Comparison of ENCODE assay signal across 10 mouse cellular contexts in genomic region chr1:78203086-78203614, GRCm38 (mm10). TPM values are rescaled to one million over a fixed set of nuclear protein-coding genes. Genes with fewer than 3 reads are reported as not detected.
A peak's percentile ranks its signal among the peaks of the same experiment; 100 is the strongest.
DNase-seq lines count a peak whose midpoint lies in the region; ATAC-seq and TF ChIP-seq lines count a peak whose summit lies in the region.
"Had no signal": no experiment of that assay in that cellular context is flagged by ENCODE, and none has a peak within 500 bp of the region (broad histone marks: within the 10 kb centered on the region; RNA-seq: fewer than 3 reads in every experiment).

No protein-coding gene starts in this region.

- no peak for TF ChIP-seq CTCF in kidney, adult 2 months (conservative IDR thresholded peaks at IDR 0.05; ENCODE audit: insufficient read depth, insufficient read length, low read depth, low read length)

- no peaks in the 10 kb centered on the region for H3K4me1 ChIP-seq in kidney, adult 2 months (ENCODE audit: control insufficient read depth, insufficient read depth, low read length)
- H3K4me1 ChIP-seq in embryonic facial prominence, embryonic 13.5 days = peaks cover 42% of the 10 kb centered on the region
- H3K4me1 ChIP-seq in intestine, embryonic 16.5 days (ENCODE audit: control insufficient read depth, insufficient read depth, low read length) = no peaks in the 10 kb centered on the region

- H3K4me3 ChIP-seq in kidney, adult 2 months (ENCODE audit: insufficient read depth, low read depth, low read length) = peak overlapping the region; percentile 27; the same call in 1 of the 2 replicates
- H3K4me3 ChIP-seq in embryonic facial prominence, embryonic 13.5 days = peak overlapping the region; percentile 45
- H3K4me3 ChIP-seq in intestine, embryonic 16.5 days (ENCODE audit: low read length) = peak overlapping the region; percentile 44

- peaks cover 16% of the 10 kb centered on the region for H3K27me3 ChIP-seq in kidney, adult 2 months (replicated peaks; ENCODE audit: control insufficient read depth, insufficient read depth, low read length)
- H3K27me3 ChIP-seq in embryonic facial prominence, embryonic 13.5 days = peaks cover 85% of the 10 kb centered on the region
- peaks cover 89% of the 10 kb centered on the region for H3K27me3 ChIP-seq in intestine, embryonic 16.5 days (replicated peaks; ENCODE audit: control insufficient read depth, insufficient read depth, low read length)

- H3K27ac ChIP-seq in kidney, adult 2 months (ENCODE audit: insufficient read depth, low read depth, low read length) = no peak overlapping the region
- peak overlapping the region; percentile 64 for H3K27ac ChIP-seq in embryonic facial prominence, embryonic 13.5 days
- no peak overlapping the region for H3K27ac ChIP-seq in intestine, embryonic 16.5 days (ENCODE audit: low read length)

- H3K36me3 ChIP-seq in kidney, adult 2 months (ENCODE audit: control insufficient read depth, insufficient read depth, low read length) = no peaks in the 10 kb centered on the region
- no peaks in the 10 kb centered on the region for H3K36me3 ChIP-seq in embryonic facial prominence, embryonic 13.5 days
- H3K36me3 ChIP-seq in intestine, embryonic 16.5 days (ENCODE audit: control insufficient read depth, insufficient read depth, low read length) = no peaks in the 10 kb centered on the region

- H3K9me3 ChIP-seq in embryonic facial prominence, embryonic 13.5 days = no peaks in the 10 kb centered on the region
- no peaks in the 10 kb centered on the region for H3K9me3 ChIP-seq in intestine, embryonic 16.5 days (ENCODE audit: control insufficient read depth, low read length)

- ATAC-seq in embryonic facial prominence, embryonic 13.5 days (ENCODE audit: insufficient number of reproducible peaks, insufficient read depth, low FRiP score, low TSS enrichment, low read depth) = no peak
- ATAC-seq in intestine, embryonic 16.5 days = no peak

- 3% methylated on average over 14 of the region's 14 CpGs for WGBS in kidney, adult 2 months
- WGBS in embryonic facial prominence, embryonic 13.5 days = 2% methylated on average over 14 of the region's 14 CpGs
- 2% methylated on average over 14 of the region's 14 CpGs for WGBS in intestine, embryonic 16.5 days

- no peak for DNase-seq in kidney, adult 2 months
- DNase-seq in kidney, postnatal 10 days = no peak
- peak; percentile 56 for DNase-seq in neural tube, embryonic 10.5 days (ENCODE audit: extremely low spot score, low spot score)
- no peak for DNase-seq in right cerebral cortex, adult 18-20 months
- no peak for DNase-seq in T-cell, adult 2 months (ENCODE audit: low spot score)
- no peak for DNase-seq in right cerebral cortex, postnatal 25 days
- DNase-seq: cerebellum, adult 9-10 months had no signal

- peak overlapping the region; percentile 70 for H3K4me2 ChIP-seq in embryonic facial prominence, embryonic 13.5 days
- peak overlapping the region; percentile 58 for H3K4me2 ChIP-seq in intestine, embryonic 16.5 days (ENCODE audit: low read depth, low read length)

- H3K9ac ChIP-seq in embryonic facial prominence, embryonic 13.5 days = peak overlapping the region; percentile 70
- no peak overlapping the region for H3K9ac ChIP-seq in intestine, embryonic 16.5 days (ENCODE audit: low read depth, low read length)

- TF ChIP-seq POLR2A in kidney, adult 2 months (IDR thresholded peaks at IDR 0.05; ENCODE audit: low read depth, low read length) = no peak

RNA-seq across cellular contexts. Expression of gene Pax3, which starts 6.2 kb away (rescaled TPM):
- polyA plus RNA-seq in kidney, adult 2 months (2012; rRNA removed) = 0.08 TPM in 1 of 2 replicates, not detected in the other
- 79.9 and 82.3 TPM in 2 replicates for polyA plus RNA-seq in embryonic facial prominence, embryonic 13.5 days (2015; fragmentation: Nextera tagmentation; extraction: Ambion mirVana)
- not detected in 2 replicates for polyA plus RNA-seq in intestine, embryonic 16.5 days (2015; fragmentation: Nextera tagmentation; extraction: Ambion mirVana)
- polyA plus RNA-seq: large intestine, adult 2 months had no signal

Comparison
In these comparisons a context has a peak if more than half of its experiments do, and no peak if none do; other contexts are left out.
1. RNA of gene Pax3, which starts 6.2 kb away (polyA plus RNA-seq): 79.9 to 82.3 TPM in embryonic facial prominence, embryonic 13.5 days; 0.08 TPM in kidney, adult 2 months and not detected in intestine, embryonic 16.5 days; every median in the first group is over 10 times any median in the second.
2. Peak in every context shown above with its lines, with median percentiles within 50 percentile points of each other: H3K4me3 ChIP-seq.